Mouse (Mus musculus): ENCODE results near the gene Pdk1. TPM values are rescaled to one million over a fixed set of nuclear protein-coding genes. Genes with fewer than 3 reads are reported as not detected.

The Pdk1 gene
- polyA plus RNA-seq, 1 experiment, result 12.7 TPM

DNA sequence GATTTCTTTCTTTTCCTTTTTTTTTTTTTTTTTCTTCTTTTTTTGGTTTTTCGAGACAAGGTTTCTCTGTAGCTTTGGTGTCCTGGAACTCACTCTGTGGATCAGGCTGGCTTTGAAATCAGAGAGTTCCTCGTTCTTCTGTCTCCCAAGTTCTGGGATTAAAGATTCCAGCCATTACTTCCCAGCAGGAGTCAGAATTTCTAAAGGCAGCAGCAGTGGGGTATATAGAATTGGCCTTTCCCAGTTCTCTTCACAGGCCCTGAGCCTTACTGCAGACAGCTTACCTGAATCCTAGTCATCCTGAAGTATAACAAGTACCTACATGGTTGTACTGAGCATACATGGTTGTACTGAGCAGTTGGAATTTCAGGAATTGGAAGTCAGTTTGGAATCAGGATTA, 1.8 kb downstream of the Pdk1 start:
- no peak for DNase-seq
- 85% methylated on average over 2 of the region's 2 CpGs for WGBS
- TF ChIP-seq POLR2A (IDR thresholded peaks at IDR 0.05; ENCODE audit: borderline replicate concordance, insufficient read depth, low read length) (no peak), CTCF (IDR thresholded peaks at IDR 0.05; ENCODE audit: borderline replicate concordance, insufficient read depth, low read depth, low read length) (no peak)
- H3K27ac ChIP-seq (ENCODE audit: insufficient read depth, low read length), result no peak overlapping the region
- H3K4me1 ChIP-seq (ENCODE audit: control insufficient read depth, insufficient read depth, low read length), result no peaks in the 10 kb centered on the region
- H3K27me3 ChIP-seq (ENCODE audit: control insufficient read depth, insufficient read depth, low read length), result no peaks in the 10 kb centered on the region
- no peak overlapping the region for H3K4me3 ChIP-seq (replicated peaks; ENCODE audit: insufficient read depth, low read depth, low read length)

DNA sequence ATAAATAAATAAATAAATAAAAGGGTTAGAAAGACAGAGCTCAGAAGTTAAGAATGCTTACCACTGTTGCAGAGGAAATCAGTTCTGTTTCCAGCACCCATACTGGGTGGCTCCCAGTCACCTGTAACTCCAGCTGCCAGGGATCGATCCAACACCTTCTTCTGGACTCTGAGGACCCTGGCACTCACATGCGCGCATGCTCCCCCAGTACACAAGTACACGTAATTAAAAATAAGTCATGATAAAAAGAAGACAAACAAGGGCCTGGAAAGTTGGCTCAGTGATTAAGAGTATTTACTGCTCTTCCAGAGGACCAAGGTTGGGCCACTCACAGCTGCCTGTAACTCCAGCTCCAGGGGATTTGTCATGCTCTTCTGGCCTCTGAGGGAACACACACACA, 4.8 kb downstream of the Pdk1 start:
- WGBS, result 95% methylated on average over 4 of the region's 4 CpGs
- H3K4me1 ChIP-seq (ENCODE audit: control insufficient read depth, insufficient read depth, low read length), result no peaks in the 10 kb centered on the region
- H3K27me3 ChIP-seq (ENCODE audit: control insufficient read depth, insufficient read depth, low read length), result no peaks in the 10 kb centered on the region
- no peak for TF ChIP-seq POLR2A (IDR thresholded peaks at IDR 0.05; ENCODE audit: borderline replicate concordance, insufficient read depth, low read length)
- no peak for TF ChIP-seq CTCF (IDR thresholded peaks at IDR 0.05; ENCODE audit: borderline replicate concordance, insufficient read depth, low read depth, low read length)
- no peak overlapping the region for H3K4me3 ChIP-seq (replicated peaks; ENCODE audit: insufficient read depth, low read depth, low read length)
- DNase-seq, result no peak
- H3K27ac ChIP-seq (ENCODE audit: insufficient read depth, low read length), result no peak overlapping the region

DNA sequence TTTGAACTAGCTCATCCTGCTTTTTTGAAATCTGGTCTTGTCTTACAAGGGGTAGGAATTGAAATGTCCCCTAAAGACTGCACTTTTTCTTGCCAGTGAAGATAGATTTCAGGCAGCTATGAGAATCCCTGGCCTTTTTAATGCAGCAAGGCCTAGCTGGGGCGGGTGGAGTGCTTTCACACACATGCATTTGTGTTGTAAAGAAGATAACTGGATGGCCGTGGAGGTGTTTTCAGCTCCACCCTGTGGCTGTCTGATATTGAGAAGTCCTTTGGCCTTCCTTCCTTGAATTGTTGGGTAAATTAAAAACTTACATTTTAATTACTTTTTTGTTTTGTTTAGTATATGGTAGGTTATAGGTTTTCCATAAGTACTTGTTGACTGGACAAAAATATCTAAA, 5.4 kb downstream of the Pdk1 start:
- Histone ChIP-seq H3K4me3 (replicated peaks; ENCODE audit: insufficient read depth, low read depth, low read length) (no peak overlapping the region), H3K27me3 (ENCODE audit: control insufficient read depth, insufficient read depth, low read length) (no peaks in the 10 kb centered on the region), H3K27ac (ENCODE audit: insufficient read depth, low read length) (no peak overlapping the region), H3K4me1 (ENCODE audit: control insufficient read depth, insufficient read depth, low read length) (no peaks in the 10 kb centered on the region)
- WGBS, result 82% methylated on average over 2 of the region's 2 CpGs
- TF ChIP-seq POLR2A (IDR thresholded peaks at IDR 0.05; ENCODE audit: borderline replicate concordance, insufficient read depth, low read length) (no peak), CTCF (IDR thresholded peaks at IDR 0.05; ENCODE audit: borderline replicate concordance, insufficient read depth, low read depth, low read length) (no peak)
- DNase-seq, result no peak

DNA sequence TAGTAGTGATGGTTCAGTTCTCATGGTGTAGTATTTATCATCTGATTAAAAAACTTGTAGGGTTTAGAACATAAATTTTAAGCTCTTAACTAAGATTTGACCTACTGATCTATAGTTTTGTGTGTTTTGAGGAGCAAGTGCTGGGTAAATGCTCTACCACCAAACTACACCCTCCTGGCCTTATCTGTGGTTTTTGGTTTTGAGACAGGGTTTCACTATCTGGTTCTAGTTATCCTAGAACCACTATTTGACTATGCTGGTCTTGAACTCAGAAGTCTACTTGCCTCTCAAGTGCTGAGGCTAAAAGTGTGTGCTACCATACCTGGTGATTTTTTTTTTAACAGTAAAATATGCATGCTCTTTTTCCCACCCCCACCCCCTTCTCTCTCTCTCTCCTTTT, 5.9 kb downstream of the Pdk1 start:
- Histone ChIP-seq H3K4me1 (ENCODE audit: control insufficient read depth, insufficient read depth, low read length) (no peaks in the 10 kb centered on the region), H3K4me3 (replicated peaks; ENCODE audit: insufficient read depth, low read depth, low read length) (no peak overlapping the region), H3K27ac (ENCODE audit: insufficient read depth, low read length) (no peak overlapping the region), H3K27me3 (ENCODE audit: control insufficient read depth, insufficient read depth, low read length) (no peaks in the 10 kb centered on the region)
- DNase-seq, result no peak
- no peak for TF ChIP-seq POLR2A (IDR thresholded peaks at IDR 0.05; ENCODE audit: borderline replicate concordance, insufficient read depth, low read length)
- TF ChIP-seq CTCF (IDR thresholded peaks at IDR 0.05; ENCODE audit: borderline replicate concordance, insufficient read depth, low read depth, low read length), result no peak

DNA sequence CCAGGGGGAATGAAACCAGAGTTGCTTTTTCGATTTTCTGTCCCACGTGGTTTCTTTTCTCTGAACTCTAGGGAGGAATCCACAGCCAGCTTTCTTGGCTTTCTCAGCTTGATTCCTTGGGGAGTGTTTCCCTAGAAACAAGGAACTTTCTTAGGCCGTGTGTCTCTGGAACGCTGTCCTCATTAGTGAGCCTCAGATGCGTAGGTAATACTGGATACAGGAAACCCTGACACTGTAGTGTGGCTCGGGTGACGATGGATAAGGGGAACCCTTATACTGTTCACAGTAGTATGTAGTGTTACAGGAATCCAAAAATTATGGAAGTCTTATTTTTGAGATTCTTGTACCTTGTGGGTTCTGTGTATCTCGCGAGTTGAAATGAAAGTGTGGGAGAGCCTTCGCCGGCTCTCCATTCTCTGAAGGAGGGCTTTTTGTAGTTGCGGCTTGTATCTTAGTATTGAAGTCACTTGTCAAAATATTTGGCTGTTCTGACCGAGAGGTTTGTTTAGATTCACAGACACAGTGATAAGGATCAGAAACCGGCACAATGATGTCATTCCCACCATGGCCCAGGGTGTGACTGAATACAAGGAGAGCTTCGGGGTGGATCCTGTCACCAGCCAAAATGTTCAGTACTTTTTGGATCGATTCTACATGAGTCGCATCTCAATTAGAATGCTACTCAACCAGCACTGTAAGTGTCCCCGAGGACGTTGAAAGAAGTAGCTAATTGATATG, 10.1 kb downstream of the Pdk1 start:
- 84% methylated on average over 19 of the region's 19 CpGs for WGBS

DNA sequence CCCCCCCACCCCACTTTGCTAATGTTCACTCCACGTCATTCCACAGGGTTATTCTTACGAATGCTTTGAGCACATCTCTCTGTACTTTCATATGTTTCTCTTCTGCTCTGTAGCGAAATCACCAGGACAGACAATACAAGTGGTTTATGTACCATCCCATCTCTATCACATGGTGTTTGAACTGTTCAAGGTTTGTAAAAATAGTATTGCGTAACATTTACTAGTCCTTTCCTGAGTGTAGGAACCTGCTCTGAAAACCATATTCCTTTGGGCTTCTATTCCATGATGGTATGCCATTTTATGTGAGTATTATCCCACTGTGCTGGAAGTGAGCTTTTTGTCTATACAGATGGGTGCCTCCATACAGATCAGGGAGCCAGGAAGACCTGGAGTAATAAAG, 14.2 kb downstream of the Pdk1 start:
- no peaks in the 10 kb centered on the region for H3K4me1 ChIP-seq (ENCODE audit: control insufficient read depth, insufficient read depth, low read length)
- H3K4me3 ChIP-seq (replicated peaks; ENCODE audit: insufficient read depth, low read depth, low read length), result no peak overlapping the region
- no peak for TF ChIP-seq CTCF (IDR thresholded peaks at IDR 0.05; ENCODE audit: borderline replicate concordance, insufficient read depth, low read depth, low read length)
- no peak overlapping the region for H3K27ac ChIP-seq (ENCODE audit: insufficient read depth, low read length)
- no peak for DNase-seq
- 94% methylated on average over 4 of the region's 4 CpGs for WGBS
- no peaks in the 10 kb centered on the region for H3K27me3 ChIP-seq (ENCODE audit: control insufficient read depth, insufficient read depth, low read length)

More for the DNA sequence above, 10.1 kb downstream of the Pdk1 start:
- Histone ChIP-seq H3K27me3 (ENCODE audit: control insufficient read depth, insufficient read depth, low read length) (no peaks in the 10 kb centered on the region), H3K4me3 (replicated peaks; ENCODE audit: insufficient read depth, low read depth, low read length) (no peak overlapping the region), H3K27ac (ENCODE audit: insufficient read depth, low read length) (no peak overlapping the region), H3K4me1 (ENCODE audit: control insufficient read depth, insufficient read depth, low read length) (no peaks in the 10 kb centered on the region)
- no peak for TF ChIP-seq CTCF (IDR thresholded peaks at IDR 0.05; ENCODE audit: borderline replicate concordance, insufficient read depth, low read depth, low read length)
- no peak for TF ChIP-seq POLR2A (IDR thresholded peaks at IDR 0.05; ENCODE audit: borderline replicate concordance, insufficient read depth, low read length)
- DNase-seq, result no peak

DNA sequence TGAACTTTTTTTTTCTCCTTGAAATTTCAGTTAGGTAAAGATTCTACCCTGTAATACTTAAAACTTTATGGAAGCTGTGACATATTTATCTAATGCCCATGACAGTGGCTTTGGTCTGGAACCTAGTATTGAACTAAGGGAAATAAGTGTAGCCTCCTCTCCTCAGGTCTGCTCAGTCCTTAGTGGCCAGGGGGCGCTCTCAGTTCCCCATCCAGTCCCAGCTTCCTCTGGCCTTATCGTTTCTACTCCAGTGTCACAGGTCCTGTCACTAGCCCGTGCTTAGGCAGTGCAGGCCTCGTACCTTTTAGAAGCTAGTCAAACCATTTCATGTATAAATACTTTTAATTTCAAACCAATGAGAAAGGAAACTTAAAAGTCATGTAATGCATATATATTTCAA, 15.4 kb downstream of the Pdk1 start:
- no peaks in the 10 kb centered on the region for H3K4me1 ChIP-seq (ENCODE audit: control insufficient read depth, insufficient read depth, low read length)
- no peak overlapping the region for H3K4me3 ChIP-seq (replicated peaks; ENCODE audit: insufficient read depth, low read depth, low read length)
- 78% methylated on average over 4 of the region's 4 CpGs for WGBS
- H3K27me3 ChIP-seq (ENCODE audit: control insufficient read depth, insufficient read depth, low read length), result no peaks in the 10 kb centered on the region
- DNase-seq, result no peak
- H3K27ac ChIP-seq (ENCODE audit: insufficient read depth, low read length), result no peak overlapping the region
- no peak for TF ChIP-seq POLR2A (IDR thresholded peaks at IDR 0.05; ENCODE audit: borderline replicate concordance, insufficient read depth, low read length)
- no peak for TF ChIP-seq CTCF (IDR thresholded peaks at IDR 0.05; ENCODE audit: borderline replicate concordance, insufficient read depth, low read depth, low read length)

DNA sequence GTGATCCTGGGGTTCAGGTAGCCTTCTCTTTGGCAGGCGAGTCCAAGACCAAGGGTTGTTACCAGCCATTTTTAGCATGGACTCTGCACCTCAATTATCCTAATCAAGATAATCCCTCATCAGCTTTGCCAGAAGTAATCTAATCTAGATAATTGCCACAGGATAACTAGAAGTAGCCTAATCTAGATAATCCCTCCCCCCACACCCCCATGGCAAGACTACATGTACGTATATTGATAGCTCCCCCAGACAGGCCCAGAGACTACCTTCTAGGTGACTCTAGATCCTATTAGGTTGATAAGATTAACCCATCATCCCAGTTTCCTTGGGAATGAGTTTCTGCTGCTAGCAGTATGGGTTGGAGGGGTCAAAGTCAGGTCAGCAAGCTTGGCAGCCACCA, 18.5 kb downstream of the Pdk1 start:
- Histone ChIP-seq H3K27me3 (ENCODE audit: control insufficient read depth, insufficient read depth, low read length) (no peaks in the 10 kb centered on the region), H3K4me1 (ENCODE audit: control insufficient read depth, insufficient read depth, low read length) (no peaks in the 10 kb centered on the region), H3K27ac (ENCODE audit: insufficient read depth, low read length) (no peak overlapping the region), H3K4me3 (replicated peaks; ENCODE audit: insufficient read depth, low read depth, low read length) (no peak overlapping the region)
- WGBS, result 64% methylated on average over 2 of the region's 2 CpGs
- no peak for DNase-seq
- TF ChIP-seq CTCF (IDR thresholded peaks at IDR 0.05; ENCODE audit: borderline replicate concordance, insufficient read depth, low read depth, low read length) (no peak), POLR2A (IDR thresholded peaks at IDR 0.05; ENCODE audit: borderline replicate concordance, insufficient read depth, low read length) (no peak)
